Mouse (Mus musculus) kidney, embryonic 14.5 days (tissue): ENCODE data around the gene Olfr279. TPM values are rescaled to one million over a fixed set of nuclear protein-coding genes. Genes with fewer than 3 reads are reported as not detected.

Source experiments
- ATAC-seq: fragments of 200-750 bp; cut with Nextera tagmentation; 2 replicates; pipeline ENCODE4 v1.8.0; 2017; ENCODE audit warnings: moderate number of reproducible peaks, mild to moderate bottlenecking, moderate TSS enrichment, moderate library complexity; ENCODE audit not compliant: low FRiP score, low TSS enrichment
- H3K27ac ChIP-seq: fragments of 300-500 bp; sonication (generic); 2 replicates; pipeline ENCODE4 v1.5.1; 2014; ENCODE audit warnings: low read depth, mild to moderate bottlenecking, low read length, moderate library complexity, mixed read lengths
- H3K27me3 ChIP-seq: fragments of 300-500 bp; sonication (generic); 2 replicates; pipeline ENCODE4 v1.6.1; 2014; ENCODE audit warnings: mild to moderate bottlenecking, low read length; ENCODE audit not compliant: control insufficient read depth, insufficient read depth
- H3K36me3 ChIP-seq: fragments of 300-500 bp; sonication (generic); 2 replicates; pipeline ENCODE4 v1.6.1; 2014; ENCODE audit warnings: low read length, mixed read lengths; ENCODE audit not compliant: control insufficient read depth, insufficient read depth
- H3K4me1 ChIP-seq: fragments of 300-500 bp; sonication (generic); 2 replicates; pipeline ENCODE4 v1.6.1; 2014; ENCODE audit warnings: low read length, mixed read lengths; ENCODE audit not compliant: control insufficient read depth, insufficient read depth
- H3K4me2 ChIP-seq: fragments of 300-500 bp; sonication (generic); replicated peaks from 2 replicates; pipeline ENCODE4 v1.6.1; 2014; ENCODE audit warnings: low read depth, mild to moderate bottlenecking, low read length
- H3K4me3 ChIP-seq: fragments of 300-500 bp; sonication (generic); 2 replicates; pipeline ENCODE4 v1.5.1; 2014; ENCODE audit warnings: mild to moderate bottlenecking, low read length
- H3K9ac ChIP-seq: fragments of 300-500 bp; sonication (generic); 2 replicates; pipeline ENCODE4 v1.6.1; 2014; ENCODE audit warnings: low read depth, mild to moderate bottlenecking, low read length, moderate library complexity
- H3K9me3 ChIP-seq: fragments of 300-500 bp; sonication (generic); 2 replicates; pipeline ENCODE4 v1.6.1; 2016; ENCODE audit warnings: low read length; ENCODE audit not compliant: control insufficient read depth
- WGBS: fragments of 180-500 bp; shearing (Covaris S2); extraction: QIAGEN DNeasy Blood & Tissue Kit; methylation state at CpG from one replicate; pipeline ENCODE4 v1.1.7; 2014; 5-methylcytosine and 5-hydroxymethylcytosine counted together
- polyA plus RNA-seq: library from polyadenylated mRNA; unstranded; fragments of >200 nt; fragmentation: Nextera tagmentation; extraction: Ambion mirVana; gene quantifications from 2 replicates; pipeline ENCODE4 v1.2.1, GENCODE M21; 2014

Gene Olfr279
- polyA plus RNA-seq, 1 experiment from 2014 or later = not detected

DNA sequence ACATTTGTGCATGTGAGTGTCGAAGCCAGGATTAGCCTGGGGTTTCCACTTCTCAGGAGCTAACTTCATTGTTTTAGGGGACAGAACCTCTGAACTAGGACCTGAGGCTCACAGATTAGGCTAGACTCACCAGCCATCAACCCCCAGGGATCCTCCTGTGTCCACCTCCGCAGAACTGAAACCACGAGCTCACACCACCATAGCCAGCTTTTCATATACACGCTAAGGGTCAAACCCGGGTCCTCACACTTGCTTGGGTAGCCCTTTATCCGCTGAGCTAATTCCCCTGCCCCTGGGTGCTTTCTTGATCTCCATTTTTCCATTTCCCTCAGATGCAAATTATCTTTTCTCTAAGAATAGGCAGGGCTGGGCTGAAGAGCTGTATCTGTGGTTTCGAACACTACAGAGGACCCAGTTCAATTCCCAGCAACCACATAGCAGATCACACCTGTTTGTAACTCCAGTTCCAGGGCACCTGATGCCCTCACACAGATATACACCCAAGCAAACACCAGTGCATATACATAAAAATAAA is 12.6 kb upstream of the Olfr279 start:
- H3K9me3 ChIP-seq = no peaks in the 10 kb centered on the region
- no peak overlapping the region for H3K27ac ChIP-seq
- H3K9ac ChIP-seq = no peak overlapping the region
- ATAC-seq = no peak
- H3K4me3 ChIP-seq = no peak overlapping the region
- no peaks in the 10 kb centered on the region for H3K36me3 ChIP-seq
- H3K27me3 ChIP-seq = no peaks in the 10 kb centered on the region
- H3K4me1 ChIP-seq = no peaks in the 10 kb centered on the region
- no peak overlapping the region for H3K4me2 ChIP-seq
- 83% methylated on average over 7 of the region's 7 CpGs for WGBS

DNA sequence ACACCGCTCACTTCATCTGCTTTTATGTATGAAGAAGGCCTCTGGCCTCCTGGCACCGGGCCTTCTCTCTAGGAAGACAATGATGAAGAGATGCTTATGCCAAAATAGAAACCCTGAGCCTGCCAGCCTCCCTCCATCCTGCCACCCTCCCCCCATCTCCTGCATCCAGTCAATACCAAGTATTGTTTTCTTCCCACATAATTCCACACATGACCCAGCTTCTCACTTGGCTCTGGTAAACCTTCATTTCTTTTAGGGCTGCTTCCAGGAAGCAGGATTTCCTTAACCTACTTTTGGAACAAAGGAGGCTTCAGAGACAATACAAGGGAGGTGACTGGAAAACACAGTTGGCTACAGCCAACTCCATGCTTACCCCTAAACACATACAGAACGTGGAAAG is 9.5 kb upstream of the Olfr279 start, which contains the start of gene Lalba:
Lalba (minus strand) TSS at position 21 of the 400 bp plus-strand sequence.
- Histone ChIP-seq H3K27me3 (no peaks in the 10 kb centered on the region), H3K4me1 (no peaks in the 10 kb centered on the region), H3K27ac (no peak within 1 kb of the TSS), H3K36me3 (no peaks in the 10 kb centered on the region), H3K4me2 (no peak within 1 kb of the TSS), H3K9me3 (no peaks in the 10 kb centered on the region), H3K9ac (no peak within 1 kb of the TSS), H3K4me3 (no peak within 1 kb of the TSS)
- WGBS = 66% methylated on average over 3 of the region's 3 CpGs
- no peak for ATAC-seq

DNA sequence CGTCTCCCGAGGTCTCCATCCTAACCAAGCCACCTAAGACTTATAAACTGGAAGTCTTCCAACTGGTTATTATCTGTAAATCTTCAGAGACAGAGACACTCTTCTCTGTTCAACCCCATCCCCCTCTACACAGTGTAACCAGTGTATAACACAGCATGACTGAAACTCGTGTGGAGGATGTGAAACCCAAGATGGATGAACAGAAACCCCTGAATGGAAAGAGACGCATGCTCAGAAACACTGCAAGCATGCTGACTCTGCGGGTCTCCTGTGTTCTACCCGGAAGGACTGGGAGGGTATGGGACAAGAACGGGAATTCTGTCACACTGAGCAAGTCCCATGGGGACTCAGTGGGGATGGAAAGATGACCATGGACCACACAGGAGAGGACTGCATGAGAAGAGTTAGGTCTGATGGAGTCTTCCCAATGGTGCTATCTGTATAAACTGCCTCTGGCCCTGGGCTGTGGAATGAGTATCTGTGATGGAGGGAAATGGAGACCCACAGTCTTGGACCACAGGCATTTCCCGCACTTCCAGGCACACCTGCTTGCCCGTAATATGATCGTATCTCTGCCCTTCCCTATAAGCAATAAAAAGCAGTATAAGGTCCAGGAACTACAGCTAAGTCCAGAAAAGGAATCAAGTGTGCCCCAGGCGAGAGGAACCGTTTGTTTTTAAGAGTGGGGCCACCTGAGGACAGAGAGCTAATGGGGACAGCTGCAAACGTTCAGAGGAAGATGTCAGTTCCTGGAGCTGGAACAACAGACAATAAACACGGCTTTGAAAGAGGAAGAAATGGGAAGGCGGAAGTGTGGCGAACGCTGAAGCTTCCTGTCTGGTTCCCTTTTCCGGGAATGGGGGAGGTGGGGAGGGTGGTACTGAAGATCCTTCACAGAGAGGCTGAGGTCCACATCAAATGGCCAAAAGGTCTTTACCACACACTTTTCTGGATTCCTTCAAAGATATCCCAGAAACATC is 8.0 kb upstream of the Olfr279 start:
- 53% methylated on average over 18 of the region's 18 CpGs for whole genome bisulfite sequencing
- no peaks in the 10 kb centered on the region for H3K27me3 ChIP-seq
- peaks cover 7% of the 10 kb centered on the region; the same call in 1 of the 2 replicates for H3K9me3 ChIP-seq
- H3K27ac ChIP-seq = no peak overlapping the region
- H3K4me1 ChIP-seq = no peaks in the 10 kb centered on the region
- H3K4me2 ChIP-seq = no peak overlapping the region
- H3K36me3 ChIP-seq = no peaks in the 10 kb centered on the region
- no peak overlapping the region for H3K4me3 ChIP-seq
- no peak overlapping the region for H3K9ac ChIP-seq
- 0 out of 2 replicates have a peak, but pooled peaks have one; percentile 49 for ATAC-seq

DNA sequence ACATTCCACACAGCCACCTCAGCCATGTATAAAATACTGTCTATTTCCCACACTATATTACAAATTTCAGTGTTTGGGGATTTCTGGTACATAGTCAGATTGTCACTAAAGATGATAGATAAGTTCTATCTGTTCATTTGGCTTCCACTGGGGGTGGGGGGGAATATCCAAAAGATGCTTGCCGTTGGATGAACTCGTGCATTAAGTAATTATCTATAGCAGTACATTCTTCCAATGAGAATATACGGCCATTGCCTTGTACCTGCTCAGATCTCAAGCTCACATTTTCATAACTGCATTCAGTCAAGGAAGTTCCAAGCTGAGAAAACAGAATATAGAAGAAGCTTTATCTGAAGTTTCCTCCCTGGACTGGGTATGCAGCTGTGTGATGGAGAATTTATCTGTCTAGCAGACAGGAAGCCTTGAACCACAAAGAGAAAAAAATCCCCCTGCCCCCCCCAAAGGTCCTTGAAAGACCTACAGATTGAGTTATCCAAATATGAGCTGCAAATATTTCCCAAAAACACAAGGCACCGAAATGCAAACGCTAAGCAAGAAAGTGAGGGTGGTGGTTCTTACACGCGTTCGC is 5.7 kb upstream of the Olfr279 start:
- H3K9ac ChIP-seq = no peak overlapping the region

DNA sequence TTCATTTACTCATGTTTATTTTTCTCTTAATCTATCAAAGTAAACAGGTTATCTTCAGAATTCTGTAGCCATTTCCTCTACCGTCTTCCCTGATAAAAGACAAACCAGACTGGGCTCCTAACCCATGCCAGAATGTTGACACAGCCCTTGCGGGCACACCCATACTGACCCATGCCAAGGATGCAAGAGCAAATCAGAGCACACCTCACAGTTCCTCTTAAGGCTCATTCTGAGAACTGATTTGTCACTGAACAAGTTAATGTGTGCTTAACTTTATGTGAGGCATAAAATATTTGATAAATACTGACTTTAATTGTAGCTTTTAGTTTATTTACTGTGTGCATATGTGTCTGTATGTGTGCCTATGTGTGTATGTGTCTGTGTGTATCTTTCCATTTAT is 870 bp upstream of the Olfr279 start:
- no peaks in the 10 kb centered on the region for H3K4me1 ChIP-seq
- no peak overlapping the region for H3K27ac ChIP-seq
- H3K4me2 ChIP-seq = no peak overlapping the region
- H3K4me3 ChIP-seq = no peak overlapping the region
- H3K27me3 ChIP-seq = no peaks in the 10 kb centered on the region
- H3K9ac ChIP-seq = no peak overlapping the region
- peaks cover 7% of the 10 kb centered on the region; the same call in 1 of the 2 replicates for H3K9me3 ChIP-seq
- no peak for ATAC-seq
- no peaks in the 10 kb centered on the region for H3K36me3 ChIP-seq
- 82% methylated on average over 2 of the region's 2 CpGs for WGBS

More for the DNA sequence above, 5.7 kb upstream of the Olfr279 start:
- WGBS = 93% methylated on average over 8 of the region's 8 CpGs
- Histone ChIP-seq H3K9me3 (peaks cover 7% of the 10 kb centered on the region; the same call in 1 of the 2 replicates), H3K36me3 (no peaks in the 10 kb centered on the region), H3K4me2 (no peak overlapping the region), H3K27ac (no peak overlapping the region), H3K4me3 (no peak overlapping the region), H3K27me3 (no peaks in the 10 kb centered on the region), H3K4me1 (no peaks in the 10 kb centered on the region)
- ATAC-seq = no peak

DNA sequence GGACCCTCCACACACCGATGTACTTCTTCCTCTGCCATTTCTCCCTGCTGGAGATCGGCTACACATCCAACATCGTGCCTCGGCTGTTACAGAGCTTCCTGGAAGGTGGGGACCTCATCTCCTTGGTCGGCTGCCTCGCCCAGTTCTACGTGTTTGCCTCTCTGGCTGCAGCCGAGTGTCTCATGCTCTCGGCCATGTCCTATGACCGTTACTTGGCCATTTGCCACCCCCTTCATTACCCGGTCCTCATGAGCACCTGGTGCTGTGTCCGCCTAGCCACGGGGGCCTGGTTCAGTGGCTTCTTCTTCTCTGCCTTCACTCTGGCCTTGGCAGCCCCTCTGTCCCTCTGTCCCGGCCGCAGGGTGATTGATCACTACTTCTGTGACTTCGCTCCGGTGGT is 5.4 kb downstream of the Olfr279 start:
- H3K36me3 ChIP-seq = no peaks in the 10 kb centered on the region
- WGBS = 86% methylated on average over 17 of the region's 17 CpGs
- H3K4me2 ChIP-seq = no peak overlapping the region
- H3K27ac ChIP-seq = no peak overlapping the region
- no peak overlapping the region for H3K9ac ChIP-seq
- H3K4me3 ChIP-seq = no peak overlapping the region
- no peaks in the 10 kb centered on the region for H3K9me3 ChIP-seq
- no peak for ATAC-seq
- no peaks in the 10 kb centered on the region for H3K27me3 ChIP-seq
- H3K4me1 ChIP-seq = no peaks in the 10 kb centered on the region

DNA sequence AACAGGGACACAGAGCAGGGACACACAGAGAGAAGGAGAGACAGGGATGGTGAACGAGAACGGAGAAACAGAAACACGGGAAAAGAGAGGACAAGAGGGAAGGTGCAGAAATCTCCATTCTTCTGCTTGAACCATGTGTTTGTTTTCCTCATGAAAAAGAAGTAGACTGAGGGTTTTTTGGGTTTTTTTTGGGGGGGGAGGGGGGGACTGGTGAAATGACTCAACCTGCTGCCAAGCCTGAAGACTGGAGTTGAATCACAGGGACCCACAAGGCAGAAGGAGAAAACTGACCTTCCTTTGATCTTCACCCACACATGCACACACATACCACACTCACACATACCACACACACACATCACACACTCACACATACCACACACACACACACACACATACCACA is 11.1 kb downstream of the Olfr279 start:
- Histone ChIP-seq H3K4me3 (no peak overlapping the region), H3K4me2 (no peak overlapping the region), H3K9me3 (no peaks in the 10 kb centered on the region), H3K4me1 (no peaks in the 10 kb centered on the region), H3K27me3 (no peaks in the 10 kb centered on the region), H3K36me3 (no peaks in the 10 kb centered on the region), H3K9ac (no peak overlapping the region), H3K27ac (no peak overlapping the region)
- no peak for ATAC-seq
- WGBS = 81% methylated on average over 3 of the region's 3 CpGs

DNA sequence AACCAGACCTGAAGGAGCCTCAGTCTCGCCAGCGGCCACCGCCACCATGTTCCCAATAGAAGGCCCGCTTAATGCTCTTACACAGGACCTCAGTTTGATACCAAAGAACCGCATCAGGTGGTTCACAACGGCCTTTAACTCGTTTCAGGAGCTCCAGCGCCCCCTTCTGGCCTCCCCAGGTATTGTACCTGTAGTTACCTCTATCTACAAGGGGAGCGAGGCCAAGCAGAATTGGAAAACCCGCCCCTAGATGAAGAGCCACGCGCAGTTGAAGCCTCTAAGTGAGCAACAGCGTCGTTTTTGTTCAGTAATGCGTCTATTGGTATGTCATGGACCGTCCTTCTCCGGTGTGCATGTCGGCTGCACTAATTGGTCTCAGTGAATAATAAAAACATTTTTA is 12.3 kb downstream of the Olfr279 start:
- H3K4me1 ChIP-seq = no peaks in the 10 kb centered on the region
- no peak overlapping the region for H3K4me3 ChIP-seq
- ATAC-seq = 0 out of 2 replicates have a peak, but pooled peaks have one; percentile 24
- no peak overlapping the region for H3K4me2 ChIP-seq
- no peaks in the 10 kb centered on the region for H3K36me3 ChIP-seq
- no peaks in the 10 kb centered on the region for H3K27me3 ChIP-seq
- H3K9ac ChIP-seq = no peak overlapping the region
- 13% methylated on average over 18 of the region's 18 CpGs for whole genome bisulfite sequencing
- no peak overlapping the region for H3K27ac ChIP-seq
- no peaks in the 10 kb centered on the region for H3K9me3 ChIP-seq
